In genomic region chr3:119782946-119783701, GRCm38 (mm10) we compare ENCODE assay signal across 8 mouse cellular contexts. TPM values are rescaled to one million over a fixed set of nuclear protein-coding genes. Genes with fewer than 3 reads are reported as not detected.
DNase-seq lines count a peak whose midpoint lies in the region; ATAC-seq lines count a peak whose summit lies in the region.

No protein-coding gene starts in this region.

- intact Hi-C loops in gastrocnemius, postnatal 14 days (cut with DNase I; ENCODE audit: low total_unique reads) = no loop called here
- intact Hi-C loops in left cerebral cortex, postnatal 10 days (cut with DNase I) = no loop called here

- ATAC-seq in inflammation-experienced regulatory T-cells, adult 6 months = peak; percentile 80
- ATAC-seq in megakaryocyte progenitor cell, adult 5-6 weeks (replicated peaks; ENCODE audit: poor library complexity) = peak; percentile 67

- peak; percentile 82 to 86 for DNase-seq in adrenal gland, adult 18-20 months (ENCODE audit: low spot score in 2 of 2)
- DNase-seq in embryo, embryonic 10.5 days (ENCODE audit: low spot score) = peak; percentile 88
- peak; percentile 90 for DNase-seq in gastrocnemius, postnatal 14 days
- peak; percentile 84 to 93 for DNase-seq in left cerebral cortex, postnatal 10 days (ENCODE audit: extremely low spot score in 1 of 2, low spot score in 2 of 2)
- DNase-seq in right cerebral cortex, postnatal 10 days (ENCODE audit: low spot score in 2 of 2) = peak; percentile 92 to 94
- peak; percentile 84 for DNase-seq in urinary bladder, postnatal 25 days (ENCODE audit: low spot score)

RNA-seq across cellular contexts. Expression of gene Ptbp2, which starts 1.1 kb away (rescaled TPM):
- total RNA-seq in adrenal gland, adult 18-20 months (2021) = 10 to 100 TPM; 25.9 to 29.9 TPM
- 10 to 100 TPM; 16.8 to 16.9 TPM for total RNA-seq in gastrocnemius, postnatal 14 days (2021)
- 10 to 100 TPM; 15.1 to 27.3 (median 26.4) TPM for polyA plus RNA-seq in inflammation-experienced regulatory T-cells, adult 6 months (2017; shearing (Covaris generic))
- total RNA-seq in left cerebral cortex, postnatal 10 days (2021) = 100 to 1,000 TPM; 158 to 167 TPM
- 53.7 and 92.0 TPM in 2 replicates for total RNA-seq in megakaryocyte progenitor cell, adult 5-6 weeks (2015)
- total RNA-seq in megakaryocyte progenitor cell, adult 5-6 weeks (2017) = 44.4 and 55.0 TPM in 2 replicates

Comparison
In these comparisons a context has a peak if more than half of its experiments do, and no peak if none do; other contexts are left out.
1. Peak in every context shown above with its lines: DNase-seq and ATAC-seq.